Mouse (Mus musculus) CD8-positive naive resting alpha-beta T cell, adult 2 months (primary cell): ENCODE data around the gene L2hgdh.

Experiments
- DNase-seq, 2 experiments: peaks; one replicate each; pipeline ENCODE4 v3.0.0; 2022; ENCODE audit warnings: low read depth in 2 of 2, low spot score in 2 of 2

Gene L2hgdh

GRCm38 (mm10) chr12:69730306-69730705 is 5.6 kb upstream of the L2hgdh start:
- no peak for DNase-seq

- DNase-seq, result no peak
Measured at GRCm38 (mm10) chr12:69729246-69729645, 4.6 kb upstream of the L2hgdh start.

GRCm38 (mm10) chr12:69724018-69724710 is 509 bp downstream of the L2hgdh start:
- no peak for DNase-seq

- no peak for DNase-seq
Measured at GRCm38 (mm10) chr12:69723376-69723775, 1.3 kb downstream of the L2hgdh start.

- DNase-seq, result no peak
Measured at GRCm38 (mm10) chr12:69722857-69723256, 1.8 kb downstream of the L2hgdh start.

- DNase-seq, result no peak
Measured at GRCm38 (mm10) chr12:69713628-69714027, 11.0 kb downstream of the L2hgdh start.

GRCm38 (mm10) chr12:69704799-69705458 is 19.7 kb downstream of the L2hgdh start:
- no peak for DNase-seq

GRCm38 (mm10) chr12:69698352-69698751 is 26.3 kb downstream of the L2hgdh start:
- DNase-seq, result no peak

- DNase-seq, result peak; percentile 41 to 60
Measured at GRCm38 (mm10) chr12:69696746-69697145, 27.9 kb downstream of the L2hgdh start.

- DNase-seq, result no peak
Measured at GRCm38 (mm10) chr12:69693471-69693870, 31.2 kb downstream of the L2hgdh start.

GRCm38 (mm10) chr12:69690714-69691113 is 34.0 kb downstream of the L2hgdh start:
- DNase-seq, result no peak

GRCm38 (mm10) chr12:69689094-69689493 is 35.6 kb downstream of the L2hgdh start:
- DNase-seq, result no peak

- no peak for DNase-seq
Measured at GRCm38 (mm10) chr12:69688368-69688767, 36.3 kb downstream of the L2hgdh start.

GRCm38 (mm10) chr12:69683537-69683936 is 41.1 kb downstream of the L2hgdh start:
- no peak for DNase-seq

- no peak for DNase-seq
Measured at GRCm38 (mm10) chr12:69682788-69683419, 41.8 kb downstream of the L2hgdh start.

GRCm38 (mm10) chr12:69682065-69682787 is 42.4 kb downstream of the L2hgdh start:
- peak; percentile 51 to 57 for DNase-seq

- DNase-seq, result peak; percentile 5
Measured at GRCm38 (mm10) chr12:69681566-69682061, 43.1 kb downstream of the L2hgdh start, which contains the start of gene Sos2. TSS of gene Sos2 (minus strand) at chr12:69681852.

GRCm38 (mm10) chr12:69680635-69681565 is 43.8 kb downstream of the L2hgdh start:
- peak; percentile 61 to 64 for DNase-seq

- DNase-seq, result no peak
Measured at GRCm38 (mm10) chr12:69676157-69676556, 48.5 kb downstream of the L2hgdh start.
